Mouse (Mus musculus): Measurements from ENCODE around the gene Kif23. TPM values are rescaled to one million over a fixed set of nuclear protein-coding genes. Genes with fewer than 3 reads are reported as not detected.
A peak's percentile ranks its signal among the peaks of the same experiment; 100 is the strongest.

Gene Kif23
- total and polyA plus RNA-seq, 2 experiments = 0.43 to 0.83 TPM

DNA sequence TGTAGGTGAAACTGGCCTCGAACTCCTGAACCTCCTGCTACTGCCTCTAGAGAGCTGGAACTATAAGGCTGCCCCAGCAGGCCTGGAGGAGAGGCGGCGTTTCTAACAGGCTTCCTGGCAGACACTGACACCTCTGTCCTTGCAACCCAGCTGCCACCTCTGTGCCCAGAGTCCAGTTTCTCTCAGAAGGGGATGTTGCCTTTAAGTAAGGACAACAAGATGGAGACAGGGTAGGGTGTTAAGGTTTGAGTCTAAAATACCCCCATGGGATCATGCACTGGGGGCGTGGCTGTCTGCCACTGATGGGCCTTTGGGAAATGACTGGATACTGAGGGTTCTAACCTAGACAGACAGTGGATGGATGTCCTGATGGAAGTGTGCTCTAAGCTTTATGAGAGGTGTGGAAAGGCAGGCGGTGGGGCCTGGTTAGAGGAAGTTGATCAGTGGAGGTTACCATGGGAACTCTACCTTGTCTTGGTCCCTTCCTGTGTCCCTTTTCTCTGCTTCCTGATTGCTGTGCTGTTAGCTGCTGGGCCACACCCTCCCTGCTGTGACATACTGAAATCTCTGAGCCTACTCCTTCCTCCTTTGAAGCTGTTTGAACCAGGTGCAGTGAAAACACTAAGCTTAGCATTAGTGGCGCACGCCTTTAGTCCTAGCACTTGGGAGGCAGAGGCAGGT, 36.5 kb upstream of the Kif23 start:
- no peaks in the 10 kb centered on the region for H3K79me2 ChIP-seq (ENCODE audit: control insufficient read depth, insufficient read depth, low read length)
- H3K4me1 ChIP-seq (ENCODE audit: control insufficient read depth, insufficient read depth, low read length) = no peaks in the 10 kb centered on the region
- no peaks in the 10 kb centered on the region for H3K36me3 ChIP-seq (ENCODE audit: control insufficient read depth, insufficient read depth, low read length)
- no peaks in the 10 kb centered on the region for H3K27me3 ChIP-seq (ENCODE audit: control insufficient read depth, insufficient read depth, low read length)
- TF ChIP-seq POLR2A (IDR thresholded peaks at IDR 0.05; ENCODE audit: extremely low read depth, insufficient read depth, low read length) (no peak), CTCF (IDR thresholded peaks at IDR 0.05; ENCODE audit: low read depth, low read length) (no peak)
- no peak overlapping the region for H3K9ac ChIP-seq (ENCODE audit: low read depth, low read length)
- peak; percentile 12 for DNase-seq (ENCODE audit: extremely low read depth, low read depth, low spot score)
- 92% methylated on average over 7 of the region's 7 CpGs for WGBS
- H3K4me3 ChIP-seq (ENCODE audit: insufficient read depth, low read depth, low read length) = no peak overlapping the region
- H3K27ac ChIP-seq (replicated peaks; ENCODE audit: insufficient read depth, low read depth, low read length) = no peak overlapping the region

DNA sequence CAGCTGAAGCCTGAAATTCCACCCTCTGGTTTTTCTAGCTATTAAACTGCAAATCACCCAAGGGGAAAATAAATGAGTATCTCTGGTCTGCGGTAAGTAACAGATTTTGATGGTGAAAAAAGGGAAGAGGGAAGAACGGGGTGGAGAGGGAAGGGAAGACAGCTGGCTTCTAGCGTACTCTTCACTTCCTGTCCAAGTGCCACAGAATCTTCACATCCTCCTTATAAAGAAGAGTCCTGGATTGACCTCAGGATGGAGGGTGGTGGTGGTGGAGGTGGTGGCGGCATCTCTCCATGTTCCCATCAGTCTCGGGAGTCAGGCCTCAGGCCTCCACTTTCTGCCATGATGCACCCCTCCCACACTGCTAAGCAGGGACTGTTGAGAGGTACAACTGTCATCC, 35.3 kb upstream of the Kif23 start:
- H3K36me3 ChIP-seq (ENCODE audit: control insufficient read depth, insufficient read depth, low read length) = no peaks in the 10 kb centered on the region
- H3K79me2 ChIP-seq (ENCODE audit: control insufficient read depth, insufficient read depth, low read length) = no peaks in the 10 kb centered on the region
- no peak overlapping the region for H3K27ac ChIP-seq (replicated peaks; ENCODE audit: insufficient read depth, low read depth, low read length)
- H3K9ac ChIP-seq (ENCODE audit: low read depth, low read length) = no peak overlapping the region
- H3K27me3 ChIP-seq (ENCODE audit: control insufficient read depth, insufficient read depth, low read length) = no peaks in the 10 kb centered on the region
- WGBS = 77% methylated on average over 5 of the region's 5 CpGs
- peak; percentile 15 for DNase-seq (ENCODE audit: extremely low read depth, low read depth, low spot score)
- TF ChIP-seq POLR2A (IDR thresholded peaks at IDR 0.05; ENCODE audit: extremely low read depth, insufficient read depth, low read length) (no peak), CTCF (IDR thresholded peaks at IDR 0.05; ENCODE audit: low read depth, low read length) (no peak)
- H3K4me1 ChIP-seq (ENCODE audit: control insufficient read depth, insufficient read depth, low read length) = no peaks in the 10 kb centered on the region
- no peak overlapping the region for H3K4me3 ChIP-seq (ENCODE audit: insufficient read depth, low read depth, low read length)

DNA sequence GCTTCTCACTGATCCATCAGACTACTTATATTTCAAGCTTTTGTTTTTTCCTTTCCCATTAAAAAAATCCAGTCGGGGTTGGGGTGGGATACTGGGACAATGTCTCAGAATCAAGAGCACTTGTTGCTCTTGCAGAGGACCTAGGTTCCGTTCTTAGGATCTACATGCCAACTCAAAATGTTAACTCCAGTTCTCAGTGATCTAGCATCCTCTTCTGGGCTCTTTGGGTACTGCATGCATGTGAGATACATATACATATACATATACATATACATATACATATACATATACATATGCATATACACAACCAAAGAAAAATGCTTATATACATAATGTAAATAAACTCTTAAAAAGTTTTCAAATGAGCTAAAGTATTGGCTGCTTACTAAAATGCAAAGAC, 33.4 kb upstream of the Kif23 start:
- Histone ChIP-seq H3K4me3 (ENCODE audit: insufficient read depth, low read depth, low read length) (no peak overlapping the region), H3K27me3 (ENCODE audit: control insufficient read depth, insufficient read depth, low read length) (no peaks in the 10 kb centered on the region), H3K4me1 (ENCODE audit: control insufficient read depth, insufficient read depth, low read length) (no peaks in the 10 kb centered on the region), H3K79me2 (ENCODE audit: control insufficient read depth, insufficient read depth, low read length) (no peaks in the 10 kb centered on the region), H3K36me3 (ENCODE audit: control insufficient read depth, insufficient read depth, low read length) (no peaks in the 10 kb centered on the region), H3K9ac (ENCODE audit: low read depth, low read length) (no peak overlapping the region), H3K27ac (replicated peaks; ENCODE audit: insufficient read depth, low read depth, low read length) (no peak overlapping the region)
- TF ChIP-seq POLR2A (IDR thresholded peaks at IDR 0.05; ENCODE audit: extremely low read depth, insufficient read depth, low read length) (no peak), CTCF (IDR thresholded peaks at IDR 0.05; ENCODE audit: low read depth, low read length) (peak; percentile 10; the same call in 1 of the 2 replicates)
- 95% methylated on average over 2 of the region's 2 CpGs for WGBS
- no peak for DNase-seq (ENCODE audit: extremely low read depth, low read depth, low spot score)

DNA sequence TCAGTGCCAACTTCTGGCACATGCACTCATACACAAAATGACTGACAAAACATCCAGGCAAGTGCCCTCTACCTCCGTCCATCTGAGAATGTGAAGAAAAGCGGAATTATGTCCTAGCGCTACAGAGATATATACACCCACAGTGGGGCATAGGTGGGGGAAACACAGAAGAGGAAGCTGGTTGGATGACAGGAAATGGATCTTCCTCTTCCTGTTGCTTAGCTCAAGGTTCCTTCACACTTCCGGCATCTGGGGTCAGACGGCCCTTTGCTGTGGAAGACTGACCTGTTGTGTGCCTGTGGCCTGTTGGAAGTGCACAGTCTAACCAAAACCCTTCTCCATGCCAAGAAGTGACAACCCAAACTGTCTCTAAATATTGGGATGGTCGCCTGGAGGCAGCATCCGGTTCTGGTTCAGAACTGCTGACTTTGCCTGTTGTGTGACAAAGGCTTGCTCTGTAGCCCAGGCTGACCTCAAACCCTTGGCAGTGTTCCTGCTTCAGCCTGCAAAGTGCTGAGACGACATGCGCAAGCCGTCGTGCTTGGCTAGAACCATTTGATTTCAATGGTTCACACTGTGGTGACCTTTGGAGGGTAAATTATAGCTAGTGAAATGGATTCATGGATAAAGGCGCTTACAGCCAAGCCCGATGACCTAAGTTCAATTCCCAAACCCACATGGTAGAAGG, 30.8 kb upstream of the Kif23 start:
- no peaks in the 10 kb centered on the region for H3K79me2 ChIP-seq (ENCODE audit: control insufficient read depth, insufficient read depth, low read length)
- no peaks in the 10 kb centered on the region for H3K27me3 ChIP-seq (ENCODE audit: control insufficient read depth, insufficient read depth, low read length)
- no peak overlapping the region for H3K9ac ChIP-seq (ENCODE audit: low read depth, low read length)
- H3K4me3 ChIP-seq (ENCODE audit: insufficient read depth, low read depth, low read length) = no peak overlapping the region
- peak; percentile 45 for DNase-seq (ENCODE audit: extremely low read depth, low read depth, low spot score)
- WGBS = 75% methylated on average over 13 of the region's 13 CpGs
- 0 out of 2 replicates have a peak overlapping the region, but pooled peaks have one; percentile 15 for H3K27ac ChIP-seq (replicated peaks; ENCODE audit: insufficient read depth, low read depth, low read length)
- no peaks in the 10 kb centered on the region for H3K4me1 ChIP-seq (ENCODE audit: control insufficient read depth, insufficient read depth, low read length)
- no peaks in the 10 kb centered on the region for H3K36me3 ChIP-seq (ENCODE audit: control insufficient read depth, insufficient read depth, low read length)
- TF ChIP-seq CTCF (IDR thresholded peaks at IDR 0.05; ENCODE audit: low read depth, low read length) = no peak
- TF ChIP-seq POLR2A (IDR thresholded peaks at IDR 0.05; ENCODE audit: extremely low read depth, insufficient read depth, low read length) = no peak

DNA sequence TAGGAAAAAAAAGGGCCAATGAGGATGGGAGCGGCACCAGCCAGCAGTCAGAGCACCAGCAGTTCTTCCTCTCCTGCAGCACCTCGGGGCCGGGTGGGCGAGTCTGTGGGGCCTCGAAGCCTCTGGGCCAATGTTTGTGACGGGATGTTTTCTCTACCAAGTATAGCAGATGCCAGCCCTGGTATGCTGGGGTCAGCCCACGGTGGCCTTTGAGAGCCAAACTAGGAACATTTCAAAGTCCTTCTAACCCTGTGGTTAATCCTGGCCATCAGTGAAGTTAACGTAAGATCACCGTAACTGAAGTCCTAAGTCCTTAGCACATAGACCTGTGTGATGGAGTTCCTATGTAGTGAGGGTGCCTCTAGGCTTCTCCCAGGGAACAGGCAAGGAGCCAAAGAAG, 25.5 kb upstream of the Kif23 start:
- H3K4me1 ChIP-seq (ENCODE audit: control insufficient read depth, insufficient read depth, low read length) = no peaks in the 10 kb centered on the region
- no peaks in the 10 kb centered on the region for H3K36me3 ChIP-seq (ENCODE audit: control insufficient read depth, insufficient read depth, low read length)
- H3K27me3 ChIP-seq (ENCODE audit: control insufficient read depth, insufficient read depth, low read length) = no peaks in the 10 kb centered on the region
- H3K9ac ChIP-seq (ENCODE audit: low read depth, low read length) = no peak overlapping the region
- no peaks in the 10 kb centered on the region for H3K79me2 ChIP-seq (ENCODE audit: control insufficient read depth, insufficient read depth, low read length)
- no peak overlapping the region for H3K27ac ChIP-seq (replicated peaks; ENCODE audit: insufficient read depth, low read depth, low read length)
- TF ChIP-seq POLR2A (IDR thresholded peaks at IDR 0.05; ENCODE audit: extremely low read depth, insufficient read depth, low read length) = no peak
- no peak for TF ChIP-seq CTCF (IDR thresholded peaks at IDR 0.05; ENCODE audit: low read depth, low read length)
- WGBS = 72% methylated on average over 9 of the region's 9 CpGs
- H3K4me3 ChIP-seq (ENCODE audit: insufficient read depth, low read depth, low read length) = no peak overlapping the region
- no peak for DNase-seq (ENCODE audit: extremely low read depth, low read depth, low spot score)

DNA sequence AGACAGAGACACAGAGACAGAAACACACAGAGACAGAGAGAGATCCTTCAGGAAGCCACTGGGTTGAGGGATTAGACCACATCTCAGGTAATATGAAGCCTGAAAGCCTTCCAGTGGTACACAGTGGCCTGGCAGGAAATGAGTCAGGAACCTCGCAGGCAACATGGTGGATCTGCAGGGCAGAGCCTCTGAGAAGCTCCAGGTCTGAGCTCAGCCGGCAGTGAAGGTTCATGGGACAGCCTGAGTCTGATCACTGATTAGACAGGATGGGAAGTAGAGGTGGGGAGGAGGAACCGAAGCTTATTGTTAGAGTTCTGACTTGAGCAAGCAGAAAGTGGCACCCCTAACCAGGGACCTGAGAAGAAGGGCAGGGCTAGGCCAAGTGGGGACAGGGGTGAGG, 24.5 kb upstream of the Kif23 start:
- WGBS = 63% methylated on average over 3 of the region's 3 CpGs
- no peaks in the 10 kb centered on the region for H3K36me3 ChIP-seq (ENCODE audit: control insufficient read depth, insufficient read depth, low read length)
- DNase-seq (ENCODE audit: extremely low read depth, low read depth, low spot score) = no peak
- H3K79me2 ChIP-seq (ENCODE audit: control insufficient read depth, insufficient read depth, low read length) = no peaks in the 10 kb centered on the region
- no peak overlapping the region for H3K4me3 ChIP-seq (ENCODE audit: insufficient read depth, low read depth, low read length)
- H3K4me1 ChIP-seq (ENCODE audit: control insufficient read depth, insufficient read depth, low read length) = no peaks in the 10 kb centered on the region
- H3K27ac ChIP-seq (replicated peaks; ENCODE audit: insufficient read depth, low read depth, low read length) = no peak overlapping the region
- TF ChIP-seq CTCF (IDR thresholded peaks at IDR 0.05; ENCODE audit: low read depth, low read length) (no peak), POLR2A (IDR thresholded peaks at IDR 0.05; ENCODE audit: extremely low read depth, insufficient read depth, low read length) (no peak)
- H3K27me3 ChIP-seq (ENCODE audit: control insufficient read depth, insufficient read depth, low read length) = no peaks in the 10 kb centered on the region
- no peak overlapping the region for H3K9ac ChIP-seq (ENCODE audit: low read depth, low read length)
